Mouse (Mus musculus) MEL (cell line): ENCODE data around the gene Gbx2.

Experiments used
- CTCF ChIP-seq, 3 experiments: IDR thresholded peaks in 2 of 3; conservative IDR thresholded peaks in 1 of 3; 2 replicates each; pipeline ENCODE4 v1.5.1; 2011 to 2012; ENCODE audit warnings: low read length in 3 of 3, low read depth in 2 of 3, mild to moderate bottlenecking in 2 of 3, improper control_type of control experiment in 1 of 3, inconsistent platforms in 1 of 3, mixed read lengths in 1 of 3, moderate library complexity in 1 of 3; ENCODE audit not compliant: control insufficient read depth in 1 of 3, insufficient read depth in 1 of 3, poor library complexity in 1 of 3, severe bottlenecking in 1 of 3
- EP300 ChIP-seq, 2 experiments: IDR thresholded peaks; 2 replicates each; pipeline ENCODE4 v1.6.1; 2011; ENCODE audit warnings: improper control_type of control experiment in 2 of 2, low read length in 2 of 2, low read depth in 1 of 2, mild to moderate bottlenecking in 1 of 2
- ETS1 ChIP-seq: IDR thresholded peaks from 2 replicates; pipeline ENCODE4 v1.6.1; 2012; ENCODE audit warnings: low read depth, mild to moderate bottlenecking, inconsistent platforms, low read length, improper control_type of control experiment, moderate library complexity
- JUND ChIP-seq: IDR thresholded peaks from 2 replicates; pipeline ENCODE4 v1.6.1; 2011; ENCODE audit warnings: low read depth, mild to moderate bottlenecking, improper control_type of control experiment, low read length
- MAFK ChIP-seq: IDR thresholded peaks from 2 replicates; pipeline ENCODE4 v1.6.1; 2011; ENCODE audit warnings: low read depth, mild to moderate bottlenecking, low read length, improper control_type of control experiment, borderline replicate concordance
- MEF2A ChIP-seq: IDR thresholded peaks from 2 replicates; pipeline ENCODE4 v1.6.1; 2014; ENCODE audit warnings: low read depth, mild to moderate bottlenecking, inconsistent platforms, low read length, improper control_type of control experiment; ENCODE audit not compliant: poor library complexity, insufficient replicate concordance, severe bottlenecking; ENCODE audit errors: extremely low read depth
- MYC ChIP-seq: IDR thresholded peaks from 2 replicates; pipeline ENCODE4 v1.6.1; 2011; ENCODE audit warnings: low read depth, mild to moderate bottlenecking, low read length, improper control_type of control experiment, moderate library complexity
- RCOR1 ChIP-seq: IDR thresholded peaks from 2 replicates; pipeline ENCODE4 v1.6.1; 2012; ENCODE audit warnings: low read depth, mild to moderate bottlenecking, inconsistent platforms, low read length, improper control_type of control experiment
- UBTF ChIP-seq: IDR thresholded peaks from 2 replicates; pipeline ENCODE4 v1.6.1; 2012; ENCODE audit warnings: low read depth, mild to moderate bottlenecking, inconsistent platforms, low read length, improper control_type of control experiment, moderate library complexity, borderline replicate concordance; ENCODE audit not compliant: insufficient read depth
- USF1 ChIP-seq: IDR thresholded peaks from 2 replicates; pipeline ENCODE4 v1.6.1; 2014; ENCODE audit warnings: low read depth, mild to moderate bottlenecking, inconsistent platforms, low read length, improper control_type of control experiment, moderate library complexity
- ZC3H11A ChIP-seq: IDR thresholded peaks from 2 replicates; pipeline ENCODE4 v1.6.1; 2012; ENCODE audit warnings: low read depth, mild to moderate bottlenecking, inconsistent platforms, low read length, improper control_type of control experiment
- ZNF384 ChIP-seq: IDR thresholded peaks from 2 replicates; pipeline ENCODE4 v1.6.1; 2012; ENCODE audit warnings: low read depth, mild to moderate bottlenecking, inconsistent platforms, low read length, improper control_type of control experiment

DNA sequence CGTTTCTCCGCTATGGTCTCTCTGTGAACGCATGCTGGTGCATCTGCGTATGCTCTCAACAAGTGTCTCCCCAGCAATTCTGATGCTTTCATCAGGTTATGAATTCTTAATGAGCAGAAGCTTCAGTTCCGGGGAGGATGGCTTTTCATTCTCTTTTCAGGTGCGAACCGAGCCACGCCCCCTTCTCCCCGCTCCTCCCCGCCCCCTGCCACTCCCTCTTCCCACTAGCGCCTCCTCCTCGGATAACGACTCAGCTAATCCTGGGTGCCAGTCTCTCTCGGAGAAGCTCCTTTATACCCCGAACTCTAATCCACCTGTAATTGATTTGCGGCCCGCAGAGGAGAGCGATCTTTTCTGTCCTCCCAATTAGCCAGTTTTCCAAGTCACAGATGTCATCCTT is 12.9 kb downstream of the Gbx2 start:
- TF ChIP-seq ZC3H11A (no peak), ETS1 (no peak), MAFK (no peak), UBTF (no peak), RCOR1 (no peak), EP300 (IDR thresholded peaks at IDR 0.05; ENCODE audit: low read depth in 1 of 2, low read length in 2 of 2) (no peak), CTCF (IDR thresholded peaks at IDR 0.05 in 2 of 3, conservative IDR thresholded peaks at IDR 0.05 in 1 of 3; ENCODE audit: control insufficient read depth in 1 of 3, insufficient read depth in 1 of 3, low read depth in 2 of 3, low read length in 3 of 3, poor library complexity in 1 of 3, severe bottlenecking in 1 of 3) (no peak), USF1 (no peak), ZNF384 (no peak), JUND (no peak), MEF2A (no peak), MYC (no peak)
